Mouse (Mus musculus) midbrain, embryonic 15.5 days (tissue): Measurements from ENCODE around the gene Cacng2. TPM values are rescaled to one million over a fixed set of nuclear protein-coding genes. Genes with fewer than 3 reads are reported as not detected.
"Not testable (repeated sequence)": the region's sequence is repeated elsewhere in the genome, so short reads cannot be mapped to it uniquely, and the experiment has no call there.

Experiments used
- ATAC-seq: fragments of 200-750 bp; cut with Nextera tagmentation; replicated peaks from 2 replicates; pipeline ENCODE4 v1.8.0; 2017; ENCODE audit warnings: moderate TSS enrichment
- H3K27ac ChIP-seq: fragments of 300-500 bp; sonication (generic); 2 replicates; pipeline ENCODE4 v1.5.1; 2015; ENCODE audit warnings: mild to moderate bottlenecking, inconsistent platforms
- H3K27me3 ChIP-seq: fragments of 300-500 bp; sonication (generic); replicated peaks from 2 replicates; pipeline ENCODE4 v1.6.1; 2015; ENCODE audit warnings: inconsistent platforms
- H3K36me3 ChIP-seq: fragments of 300-500 bp; sonication (generic); replicated peaks from 2 replicates; pipeline ENCODE4 v1.6.1; 2015; ENCODE audit warnings: inconsistent platforms
- H3K4me1 ChIP-seq: fragments of 300-500 bp; sonication (generic); 2 replicates; pipeline ENCODE4 v1.6.1; 2015; ENCODE audit warnings: inconsistent platforms
- H3K4me2 ChIP-seq: fragments of 300-500 bp; sonication (generic); 2 replicates; pipeline ENCODE4 v1.6.1; 2015; ENCODE audit warnings: inconsistent platforms, mild to moderate bottlenecking, moderate library complexity
- H3K4me3 ChIP-seq: fragments of 300-500 bp; sonication (generic); 2 replicates; pipeline ENCODE4 v1.5.1; 2015; ENCODE audit warnings: mild to moderate bottlenecking, inconsistent platforms
- H3K9ac ChIP-seq: fragments of 300-500 bp; sonication (generic); 2 replicates; pipeline ENCODE4 v1.6.1; 2015; ENCODE audit warnings: mild to moderate bottlenecking, inconsistent platforms
- H3K9me3 ChIP-seq: fragments of 300-500 bp; sonication (generic); 2 replicates; pipeline ENCODE4 v1.6.1; 2016; ENCODE audit warnings: inconsistent platforms
- WGBS: fragments of 180-500 bp; shearing (Covaris S2); methylation state at CpG from one replicate; pipeline ENCODE4 v1.1.7; 2015; ENCODE audit warnings: mixed read lengths; 5-methylcytosine and 5-hydroxymethylcytosine counted together
- polyA plus RNA-seq: library from polyadenylated mRNA; unstranded; fragments of >200 nt; fragmentation: Nextera tagmentation; extraction: Ambion mirVana; gene quantifications from 2 replicates; pipeline ENCODE4 v1.2.1, GENCODE M21; 2015

The Cacng2 gene
- polyA plus RNA-seq, 1 experiment from 2014 or later, result 15.3 TPM

DNA sequence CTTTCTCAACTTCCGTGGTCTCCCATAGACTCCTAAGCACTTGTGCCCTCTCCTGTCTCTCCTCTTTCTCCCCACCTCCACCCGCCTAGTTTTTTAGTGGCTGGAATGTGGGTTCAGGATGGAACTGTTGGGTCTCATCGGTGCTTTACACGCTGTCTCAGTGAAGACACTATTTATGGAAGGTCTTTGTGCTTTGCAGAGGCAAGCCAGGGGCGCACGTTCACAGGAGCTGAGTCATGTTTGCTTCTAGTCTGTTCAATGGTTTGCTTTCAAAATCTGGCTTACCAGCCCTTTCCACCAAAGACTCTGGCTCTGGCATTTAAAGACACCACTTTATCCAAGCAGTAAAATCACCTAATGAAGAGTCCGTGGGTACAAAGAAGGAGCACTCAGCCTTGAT is 74.0 kb downstream of the Cacng2 start:
- Histone ChIP-seq H3K9ac (no peak overlapping the region), H3K9me3 (no peaks in the 10 kb centered on the region), H3K27ac (no peak overlapping the region), H3K4me1 (peaks cover 8% of the 10 kb centered on the region; the same call in 1 of the 2 replicates), H3K4me2 (no peak overlapping the region), H3K4me3 (no peak overlapping the region), H3K36me3 (no peaks in the 10 kb centered on the region), H3K27me3 (no peaks in the 10 kb centered on the region)
- 62% methylated on average over 7 of the region's 7 CpGs for WGBS
- no peak for ATAC-seq

DNA sequence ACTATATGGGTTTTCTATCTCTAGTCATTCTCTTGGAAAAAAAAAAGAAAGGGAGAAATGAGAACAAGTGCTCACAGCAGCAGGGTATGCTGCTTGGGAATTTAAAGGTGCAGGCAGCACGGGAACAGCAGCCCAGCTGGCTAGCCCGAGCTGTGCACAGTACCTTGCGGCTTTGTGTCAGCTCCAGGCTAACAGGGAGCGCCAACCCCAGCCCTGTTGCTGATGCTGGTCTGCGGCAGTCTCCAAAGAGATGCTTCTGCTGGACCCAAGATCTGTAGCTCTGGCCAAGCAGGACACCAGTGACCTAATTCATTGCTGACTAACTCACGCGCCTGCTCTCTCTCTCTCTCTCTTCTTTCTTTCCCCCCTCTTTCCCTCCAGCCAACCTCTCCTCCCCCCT is 74.5 kb downstream of the Cacng2 start:
- Histone ChIP-seq H3K9ac (no peak overlapping the region), H3K4me3 (no peak overlapping the region), H3K27me3 (no peaks in the 10 kb centered on the region), H3K4me1 (peaks cover 8% of the 10 kb centered on the region; the same call in 1 of the 2 replicates), H3K4me2 (peak overlapping the region; percentile 17; the same call in 1 of the 2 replicates), H3K27ac (peak overlapping the region; percentile 69), H3K36me3 (no peaks in the 10 kb centered on the region), H3K9me3 (no peaks in the 10 kb centered on the region)
- ATAC-seq, result no peak
- WGBS, result 57% methylated on average over 7 of the region's 7 CpGs

DNA sequence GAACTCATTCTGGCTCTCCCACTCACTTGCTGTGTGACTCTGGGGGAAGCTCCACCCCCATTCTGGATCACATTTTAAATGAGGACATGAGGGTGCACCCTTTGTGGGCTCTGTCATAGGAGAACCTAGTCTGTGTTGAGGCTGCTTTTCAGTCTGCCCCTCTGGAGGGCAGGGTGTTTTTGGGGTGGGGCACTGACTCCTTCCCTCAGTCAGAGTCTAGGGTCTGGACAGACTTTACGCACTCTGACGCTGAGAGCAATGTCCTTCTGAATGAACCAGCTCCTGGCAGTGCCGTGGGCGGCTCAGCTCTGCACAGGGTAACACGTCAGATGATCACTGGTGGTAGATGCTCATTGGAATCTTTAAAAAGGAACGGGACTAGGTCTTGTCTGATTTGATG is 75.0 kb downstream of the Cacng2 start:
- ATAC-seq, result no peak
- no peaks in the 10 kb centered on the region for H3K36me3 ChIP-seq
- no peak overlapping the region for H3K4me3 ChIP-seq
- H3K9me3 ChIP-seq, result no peaks in the 10 kb centered on the region
- WGBS, result 63% methylated on average over 6 of the region's 6 CpGs
- peaks cover 8% of the 10 kb centered on the region; the same call in 1 of the 2 replicates for H3K4me1 ChIP-seq
- H3K27ac ChIP-seq, result peak overlapping the region; percentile 69
- no peak overlapping the region for H3K4me2 ChIP-seq
- no peak overlapping the region for H3K9ac ChIP-seq
- H3K27me3 ChIP-seq, result no peaks in the 10 kb centered on the region

DNA sequence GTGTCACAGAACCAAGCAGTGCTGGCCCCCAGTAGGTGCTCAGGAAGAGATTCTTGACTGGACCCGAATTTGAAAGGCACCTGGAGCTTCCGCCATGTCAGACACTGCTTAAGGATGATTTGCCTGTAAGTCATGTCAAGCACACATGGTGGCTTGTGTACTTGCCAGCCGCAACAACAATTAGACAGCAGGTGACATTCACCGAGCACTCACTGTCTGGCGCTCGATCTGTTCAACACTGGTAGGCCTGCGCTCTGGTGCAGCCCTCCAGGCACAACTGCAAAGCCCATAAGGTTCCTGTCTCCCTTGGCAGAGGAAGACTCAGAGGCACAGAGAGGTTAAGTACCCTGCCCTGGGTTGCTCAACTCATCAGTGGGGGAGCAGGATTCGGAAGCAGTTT is 77.1 kb downstream of the Cacng2 start:
- no peak for ATAC-seq
- Histone ChIP-seq H3K27ac (no peak overlapping the region), H3K4me3 (no peak overlapping the region), H3K36me3 (no peaks in the 10 kb centered on the region), H3K4me1 (peaks cover 8% of the 10 kb centered on the region; the same call in 1 of the 2 replicates), H3K9ac (no peak overlapping the region), H3K4me2 (no peak overlapping the region), H3K9me3 (no peaks in the 10 kb centered on the region), H3K27me3 (no peaks in the 10 kb centered on the region)
- WGBS, result 87% methylated on average over 8 of the region's 8 CpGs

DNA sequence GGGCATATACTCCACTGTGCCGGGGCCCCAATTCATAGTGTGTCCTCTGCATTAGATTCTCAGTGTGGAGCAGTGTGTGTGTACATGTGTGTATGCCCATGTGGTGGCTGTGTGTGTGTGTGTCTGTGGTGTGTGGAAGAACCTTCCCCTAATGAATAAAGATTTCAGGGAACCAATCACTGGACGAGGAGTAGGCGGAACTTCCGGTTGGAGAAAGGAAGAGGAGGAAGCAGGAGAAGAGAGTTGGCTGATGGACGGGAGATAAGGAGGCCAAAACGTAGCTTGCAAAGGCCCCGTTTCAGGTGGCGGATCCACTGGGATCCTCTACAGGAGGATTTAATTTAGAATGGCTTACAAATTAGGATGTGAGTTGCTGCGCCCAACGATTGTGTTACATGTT is 82.2 kb downstream of the Cacng2 start:
- Histone ChIP-seq H3K4me3 (no peak overlapping the region), H3K9ac (no peak overlapping the region), H3K36me3 (no peaks in the 10 kb centered on the region), H3K27ac (no peak overlapping the region), H3K27me3 (no peaks in the 10 kb centered on the region), H3K9me3 (no peaks in the 10 kb centered on the region), H3K4me2 (no peak overlapping the region), H3K4me1 (no peaks in the 10 kb centered on the region)
- WGBS, result 88% methylated on average over 10 of the region's 10 CpGs
- no peak for ATAC-seq

DNA sequence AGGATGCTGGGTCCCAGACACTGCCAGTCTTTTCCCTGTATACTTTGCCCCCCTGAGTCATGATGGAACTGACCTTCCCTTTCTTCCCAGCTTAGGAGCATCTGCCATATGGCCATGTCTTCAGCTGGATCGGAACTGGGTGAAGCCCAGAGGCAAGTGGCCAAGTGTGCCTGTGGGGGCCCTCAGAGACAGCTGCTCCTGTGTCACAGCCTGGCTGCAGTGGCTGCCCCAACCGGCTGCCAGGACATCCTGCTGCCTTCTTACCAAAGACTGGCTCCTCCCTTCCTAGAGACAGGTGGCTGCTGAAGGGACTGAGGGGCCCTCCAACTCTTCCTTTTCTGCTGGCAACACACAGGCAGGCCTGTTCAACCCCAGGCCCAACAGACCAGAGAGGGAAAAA is 83.2 kb downstream of the Cacng2 start:
- Histone ChIP-seq H3K4me2 (no peak overlapping the region), H3K9me3 (no peaks in the 10 kb centered on the region), H3K9ac (no peak overlapping the region), H3K4me3 (no peak overlapping the region), H3K27me3 (no peaks in the 10 kb centered on the region), H3K4me1 (no peaks in the 10 kb centered on the region), H3K36me3 (no peaks in the 10 kb centered on the region), H3K27ac (no peak overlapping the region)
- ATAC-seq, result no peak
- WGBS, result 47% methylated on average over 2 of the region's 2 CpGs

DNA sequence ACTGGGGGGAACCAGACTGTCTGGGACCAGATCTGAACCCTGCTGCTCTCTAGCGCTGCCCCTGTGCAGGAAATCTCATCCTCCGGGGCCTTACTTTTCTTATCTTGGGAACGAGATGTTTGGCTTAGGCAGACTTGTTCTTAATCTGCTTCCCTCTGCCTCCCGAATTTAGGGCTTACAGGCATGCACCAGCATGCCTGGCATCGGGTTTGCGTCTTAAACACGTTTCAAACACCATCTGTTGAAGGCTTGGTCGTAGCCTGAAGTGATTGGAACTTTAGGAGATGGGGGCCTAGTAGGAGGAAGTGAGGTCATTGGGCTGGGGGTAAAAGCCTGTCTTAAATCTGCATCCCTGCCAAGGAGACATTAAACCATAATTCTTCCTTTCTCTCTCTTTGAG is 89.9 kb downstream of the Cacng2 start:
- no peak overlapping the region for H3K9ac ChIP-seq
- WGBS, result 74% methylated on average over 8 of the region's 8 CpGs
- H3K27ac ChIP-seq, result no peak overlapping the region
- no peak overlapping the region for H3K4me2 ChIP-seq
- no peaks in the 10 kb centered on the region for H3K27me3 ChIP-seq
- H3K4me3 ChIP-seq, result no peak overlapping the region
- H3K9me3 ChIP-seq, result no peaks in the 10 kb centered on the region
- no peak for ATAC-seq
- no peaks in the 10 kb centered on the region for H3K4me1 ChIP-seq
- H3K36me3 ChIP-seq, result no peaks in the 10 kb centered on the region

DNA sequence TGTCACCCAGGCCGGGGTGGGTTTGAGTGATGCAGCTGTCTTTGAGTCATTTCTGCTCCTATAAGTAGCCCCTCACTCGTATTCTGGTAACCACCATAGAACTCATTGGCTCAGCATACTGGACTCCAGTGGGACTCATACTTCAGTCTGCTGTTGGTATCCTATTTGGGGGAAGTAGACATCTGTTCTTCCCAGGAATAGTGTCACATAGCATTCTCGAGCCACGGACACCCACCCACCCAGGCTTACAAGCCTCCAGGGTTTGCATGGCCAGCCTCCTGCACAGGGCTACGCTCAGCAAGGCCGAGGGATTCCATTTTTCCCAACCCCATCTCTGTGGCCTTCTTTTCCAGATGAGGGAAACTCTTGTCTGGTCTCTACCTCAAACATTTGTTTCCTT is 93.3 kb downstream of the Cacng2 start:
- no peaks in the 10 kb centered on the region for H3K4me1 ChIP-seq
- no peaks in the 10 kb centered on the region for H3K9me3 ChIP-seq
- no peak overlapping the region for H3K9ac ChIP-seq
- H3K27me3 ChIP-seq, result no peaks in the 10 kb centered on the region
- no peak overlapping the region for H3K4me3 ChIP-seq
- no peak overlapping the region for H3K27ac ChIP-seq
- no peak for ATAC-seq
- no peak overlapping the region for H3K4me2 ChIP-seq
- WGBS, result 89% methylated on average over 6 of the region's 6 CpGs
- no peaks in the 10 kb centered on the region for H3K36me3 ChIP-seq

DNA sequence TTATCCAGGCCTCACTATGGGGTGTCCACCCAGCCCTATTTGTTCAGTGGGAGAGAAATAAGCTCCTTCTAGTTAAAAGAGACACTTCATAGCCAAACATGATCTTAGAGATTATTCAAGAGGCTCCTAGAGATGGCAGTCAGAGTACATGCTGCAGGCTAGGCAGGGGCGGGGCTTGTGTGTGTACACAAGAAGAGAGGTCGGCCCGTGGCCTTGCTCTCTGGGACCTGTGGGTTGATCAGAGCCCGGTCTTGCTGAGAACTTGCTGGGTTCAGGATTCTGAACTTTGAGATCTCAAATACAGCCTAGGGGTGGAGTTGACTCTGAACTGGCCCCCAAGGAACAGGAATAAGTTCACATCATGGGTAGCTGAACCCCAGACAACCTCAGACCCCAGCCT is 95.6 kb downstream of the Cacng2 start:
- Histone ChIP-seq H3K4me1 (no peaks in the 10 kb centered on the region), H3K9me3 (no peaks in the 10 kb centered on the region), H3K4me3 (no peak overlapping the region), H3K9ac (no peak overlapping the region), H3K27ac (no peak overlapping the region), H3K4me2 (no peak overlapping the region), H3K36me3 (no peaks in the 10 kb centered on the region), H3K27me3 (no peaks in the 10 kb centered on the region)
- no peak for ATAC-seq
- WGBS, result 78% methylated on average over 4 of the region's 4 CpGs

DNA sequence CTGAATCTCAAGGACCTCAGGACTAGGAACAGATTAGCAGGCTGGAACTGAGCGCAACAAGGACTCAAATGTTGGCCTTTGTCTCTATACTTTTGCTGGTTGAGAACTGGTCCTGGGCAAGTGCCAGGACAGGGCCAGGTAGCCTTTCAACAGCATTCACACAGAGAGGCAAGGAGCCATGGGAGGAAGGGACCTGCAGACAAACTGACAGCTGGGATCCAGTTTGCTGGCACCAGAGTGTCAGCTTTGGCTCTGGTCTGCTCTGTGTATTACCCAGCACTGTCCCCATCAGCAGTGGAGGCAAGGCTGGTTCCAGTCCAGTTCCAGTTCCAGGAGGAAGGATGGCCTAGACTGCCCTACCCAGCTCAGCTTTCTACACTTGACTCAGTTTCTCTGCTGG is 105.8 kb downstream of the Cacng2 start:
- H3K27me3 ChIP-seq, result no peaks in the 10 kb centered on the region
- no peak overlapping the region for H3K9ac ChIP-seq
- H3K27ac ChIP-seq, result no peak overlapping the region
- no peaks in the 10 kb centered on the region for H3K9me3 ChIP-seq
- H3K4me2 ChIP-seq, result no peak overlapping the region
- H3K4me1 ChIP-seq, result no peaks in the 10 kb centered on the region
- 85% methylated on average over 1 of the region's 1 CpGs for WGBS
- no peak for ATAC-seq
- H3K4me3 ChIP-seq, result no peak overlapping the region
- H3K36me3 ChIP-seq, result no peaks in the 10 kb centered on the region

DNA sequence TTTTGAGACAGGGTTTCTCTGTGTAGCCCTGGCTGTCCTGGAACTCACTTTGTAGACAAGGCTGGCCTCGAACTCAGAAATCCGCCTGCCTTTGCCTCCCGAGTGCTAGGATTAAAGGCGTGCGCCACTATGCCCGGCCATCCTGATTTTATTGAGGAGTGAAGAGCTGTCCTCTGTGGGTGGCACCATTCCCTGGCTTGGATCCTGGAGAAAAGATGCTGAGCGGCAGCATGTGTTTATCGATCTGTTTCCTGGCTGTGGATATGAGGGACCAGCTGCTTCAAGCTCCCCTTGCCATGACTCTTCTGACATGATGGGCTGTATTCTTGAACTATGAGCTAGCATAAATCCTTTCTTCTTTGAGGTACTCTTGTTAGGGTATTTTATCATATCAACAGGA is 111.6 kb downstream of the Cacng2 start:
- not testable (repeated sequence) for H3K4me1 ChIP-seq, H3K4me3 ChIP-seq, H3K27me3 ChIP-seq, H3K27ac ChIP-seq, H3K9me3 ChIP-seq, H3K4me2 ChIP-seq, ATAC-seq, H3K36me3 ChIP-seq, H3K9ac ChIP-seq
- 93% methylated on average over 8 of the region's 8 CpGs for WGBS

DNA sequence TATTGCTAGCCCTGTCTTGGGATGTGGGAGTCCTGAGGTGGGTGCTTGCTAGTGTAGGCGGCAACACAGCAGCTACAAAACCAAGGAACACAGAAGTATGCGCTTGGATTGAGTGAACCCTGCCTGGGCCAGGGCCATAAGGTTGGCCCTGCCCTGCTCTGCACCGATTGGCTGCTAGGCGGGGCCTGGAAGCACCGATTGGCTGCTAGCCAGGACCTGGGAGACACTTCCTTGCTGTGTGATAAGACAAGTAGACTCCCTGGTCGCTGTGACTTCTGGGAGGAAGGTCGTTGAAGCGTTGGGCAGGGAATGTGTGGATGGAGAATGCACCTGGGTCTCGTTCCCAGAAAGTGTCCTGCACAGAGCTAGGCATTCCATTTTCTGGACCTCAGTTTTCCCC is 115.9 kb downstream of the Cacng2 start:
- no peaks in the 10 kb centered on the region for H3K27me3 ChIP-seq
- no peaks in the 10 kb centered on the region for H3K9me3 ChIP-seq
- no peak overlapping the region for H3K27ac ChIP-seq
- no peak overlapping the region for H3K4me2 ChIP-seq
- H3K4me3 ChIP-seq, result no peak overlapping the region
- H3K9ac ChIP-seq, result no peak overlapping the region
- no peaks in the 10 kb centered on the region for H3K36me3 ChIP-seq
- no peak for ATAC-seq
- peaks cover 7% of the 10 kb centered on the region for H3K4me1 ChIP-seq
- WGBS, result 57% methylated on average over 9 of the region's 9 CpGs

DNA sequence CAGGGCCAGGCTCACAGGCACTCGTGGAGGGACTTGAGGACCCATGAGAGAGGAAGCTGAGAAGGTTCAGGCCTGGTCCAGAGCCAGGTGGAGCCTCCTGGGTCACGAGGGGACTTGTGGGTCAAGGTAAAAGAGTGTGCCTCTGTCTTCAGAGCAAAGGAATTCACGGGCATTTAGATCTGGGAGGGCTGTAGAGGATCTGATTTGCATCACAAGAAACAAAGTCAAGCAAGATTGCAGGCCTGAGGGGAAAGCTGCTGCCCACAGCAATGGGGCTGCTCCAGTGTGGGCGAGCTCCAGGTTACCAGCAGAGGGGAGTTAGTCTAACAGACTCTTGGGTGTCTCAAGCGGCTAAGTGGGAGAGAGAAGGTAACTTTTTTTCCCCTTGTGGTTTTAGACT is 118.4 kb downstream of the Cacng2 start:
- WGBS, result 12% methylated on average over 5 of the region's 5 CpGs
- no peak overlapping the region for H3K4me3 ChIP-seq
- no peaks in the 10 kb centered on the region for H3K27me3 ChIP-seq
- no peaks in the 10 kb centered on the region for H3K4me1 ChIP-seq
- H3K4me2 ChIP-seq, result no peak overlapping the region
- H3K9me3 ChIP-seq, result no peaks in the 10 kb centered on the region
- no peaks in the 10 kb centered on the region for H3K36me3 ChIP-seq
- no peak for ATAC-seq
- no peak overlapping the region for H3K9ac ChIP-seq
- H3K27ac ChIP-seq, result no peak overlapping the region

DNA sequence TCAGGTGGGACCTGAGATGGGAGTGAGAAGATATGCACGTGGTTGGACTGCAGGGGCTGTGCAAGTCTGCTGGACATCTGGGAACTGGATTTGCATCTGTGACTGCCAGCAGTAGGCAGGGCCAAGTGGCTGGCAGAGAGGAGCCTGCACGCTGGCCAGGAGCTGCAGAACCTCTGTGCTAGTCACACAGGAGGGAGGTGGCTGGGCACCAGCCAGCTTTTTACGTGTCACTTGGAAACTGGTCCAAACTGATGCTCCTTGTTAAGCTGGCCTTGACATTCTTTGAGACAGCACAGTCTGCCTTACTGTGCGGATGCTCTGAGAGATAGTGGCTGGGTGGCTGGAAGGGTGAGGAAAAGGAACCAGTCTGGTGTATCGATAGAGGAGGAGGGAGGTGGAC is 131.3 kb downstream of the Cacng2 start:
- H3K9ac ChIP-seq, result no peak overlapping the region
- no peaks in the 10 kb centered on the region for H3K4me1 ChIP-seq
- WGBS, result 72% methylated on average over 5 of the region's 5 CpGs
- ATAC-seq, result no peak
- H3K9me3 ChIP-seq, result no peaks in the 10 kb centered on the region
- no peak overlapping the region for H3K4me2 ChIP-seq
- H3K36me3 ChIP-seq, result no peaks in the 10 kb centered on the region
- H3K27ac ChIP-seq, result no peak overlapping the region
- H3K4me3 ChIP-seq, result no peak overlapping the region
- H3K27me3 ChIP-seq, result no peaks in the 10 kb centered on the region
